Mouse (Mus musculus) stomach, embryonic 16.5 days (tissue): ENCODE measurements around the gene Fam219b. TPM values are rescaled to one million over a fixed set of nuclear protein-coding genes. Genes with fewer than 3 reads are reported as not detected.
A peak's percentile ranks its signal among the peaks of the same experiment; 100 is the strongest.

Experiments used
- ATAC-seq: fragments of 200-750 bp; cut with Nextera tagmentation; 2 replicates; pipeline ENCODE4 v1.8.0; 2017; ENCODE audit warnings: moderate number of reproducible peaks, moderate TSS enrichment; ENCODE audit not compliant: insufficient read depth, low FRiP score
- H3K27ac ChIP-seq: fragments of 300-500 bp; sonication (generic); 2 replicates; pipeline ENCODE4 v1.5.1; 2014; ENCODE audit warnings: low read length
- H3K27me3 ChIP-seq: fragments of 300-500 bp; sonication (generic); 2 replicates; pipeline ENCODE4 v1.6.1; 2014; ENCODE audit warnings: low read length, control low read depth, mixed read lengths; ENCODE audit not compliant: control insufficient read depth, insufficient read depth
- H3K36me3 ChIP-seq: fragments of 300-500 bp; sonication (generic); 2 replicates; pipeline ENCODE4 v1.6.1; 2014; ENCODE audit warnings: low read length; ENCODE audit not compliant: control insufficient read depth, insufficient read depth
- H3K4me1 ChIP-seq: fragments of 300-500 bp; sonication (generic); 2 replicates; pipeline ENCODE4 v1.6.1; 2014; ENCODE audit warnings: low read length, control low read depth, mixed read lengths; ENCODE audit not compliant: control insufficient read depth, insufficient read depth
- H3K4me2 ChIP-seq: fragments of 300-500 bp; sonication (generic); 2 replicates; pipeline ENCODE4 v1.6.1; 2014; ENCODE audit warnings: low read depth, low read length, mixed read lengths
- H3K4me3 ChIP-seq: fragments of 300-500 bp; sonication (generic); replicated peaks from 2 replicates; pipeline ENCODE4 v1.5.1; 2014; ENCODE audit warnings: mild to moderate bottlenecking, low read length
- H3K9ac ChIP-seq: fragments of 300-500 bp; sonication (generic); 2 replicates; pipeline ENCODE4 v1.6.1; 2014; ENCODE audit warnings: low read length
- H3K9me3 ChIP-seq: fragments of 300-500 bp; sonication (generic); replicated peaks from 2 replicates; pipeline ENCODE4 v1.6.1; 2016; ENCODE audit warnings: low read length, control low read depth; ENCODE audit not compliant: control insufficient read depth
- WGBS: fragments of 180-500 bp; shearing (Covaris S2); extraction: QIAGEN DNeasy Blood & Tissue Kit; methylation state at CpG from one replicate; pipeline ENCODE4 v1.1.7; 2014; 5-methylcytosine and 5-hydroxymethylcytosine counted together
- polyA plus RNA-seq: library from polyadenylated mRNA; unstranded; fragments of >200 nt; fragmentation: Nextera tagmentation; extraction: Ambion mirVana; gene quantifications from 2 replicates; pipeline ENCODE4 v1.2.1, GENCODE M21; 2015

Gene Fam219b
- 17.9 and 19.1 TPM in 2 replicates for polyA plus RNA-seq

DNA sequence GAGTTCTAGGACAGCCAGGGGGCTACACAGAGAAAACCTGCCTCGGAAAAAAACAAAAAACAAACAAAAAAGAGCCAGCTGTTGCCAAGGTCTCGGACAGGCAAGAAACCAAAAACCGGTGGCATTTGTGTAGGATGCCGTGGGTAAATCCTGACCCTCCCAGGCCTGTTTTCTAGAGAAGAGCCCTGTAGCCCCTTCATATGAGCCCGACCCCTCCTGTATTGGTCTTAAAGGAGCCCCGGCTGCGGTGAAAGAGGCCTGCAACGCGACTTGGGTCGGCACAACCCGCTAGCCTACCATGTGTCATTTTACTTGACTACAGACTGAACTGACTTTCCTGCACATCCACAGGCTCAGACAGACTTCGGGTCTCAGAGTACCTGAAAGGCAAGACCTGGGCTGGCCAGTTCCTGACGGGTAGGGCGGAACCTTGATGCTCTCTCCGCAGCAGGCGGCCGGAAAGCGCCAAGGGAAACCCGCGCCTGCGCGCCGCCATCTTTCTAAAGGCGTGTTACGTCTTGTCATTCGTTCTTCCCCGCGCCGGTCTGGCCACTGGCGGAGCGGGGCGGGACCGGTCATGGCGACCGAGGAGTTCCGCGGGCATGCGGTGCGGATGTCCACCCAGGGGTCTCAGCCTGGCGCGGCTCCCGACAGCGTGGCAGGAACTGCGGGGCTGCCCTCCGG, at the start of gene Fam219b:
TSS of gene Fam219b (plus strand) at position 485 of the 684 bp plus-strand sequence.
- ATAC-seq: peak; percentile 92
- H3K4me3 ChIP-seq: peak within 1 kb of the TSS; percentile 59
- peak within 1 kb of the TSS; percentile 70 for H3K4me2 ChIP-seq
- 1% methylated on average over 45 of the region's 45 CpGs for WGBS
- no peaks in the 10 kb centered on the region for H3K27me3 ChIP-seq
- H3K36me3 ChIP-seq: no peaks in the 10 kb centered on the region
- H3K27ac ChIP-seq: peak within 1 kb of the TSS; percentile 78
- H3K9ac ChIP-seq: peak within 1 kb of the TSS; percentile 91
- H3K4me1 ChIP-seq: peaks cover 13% of the 10 kb centered on the region
- no peaks in the 10 kb centered on the region for H3K9me3 ChIP-seq

DNA sequence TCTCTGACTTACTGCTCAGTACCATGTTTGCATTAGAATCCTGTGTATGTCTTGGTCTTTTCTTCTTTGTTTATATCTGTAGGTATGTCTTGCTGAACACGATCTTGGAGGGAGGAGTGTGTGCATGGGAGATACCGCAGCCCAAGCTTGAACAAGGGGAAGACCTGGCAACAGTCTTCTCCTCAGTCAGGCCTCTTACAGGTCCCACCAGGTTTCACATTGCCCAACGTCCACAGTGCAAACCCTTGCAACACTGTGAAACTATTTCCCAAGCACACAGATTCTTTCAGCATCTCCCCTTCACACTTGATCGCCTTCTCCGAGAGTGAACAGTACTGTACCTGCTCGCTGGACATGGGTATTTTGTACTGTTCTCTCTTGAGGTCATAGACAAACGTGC, 49.5 kb upstream of the Fam219b start:
- ATAC-seq: no peak
- H3K9ac ChIP-seq: no peak overlapping the region
- H3K27ac ChIP-seq: no peak overlapping the region
- WGBS: 66% methylated on average over 7 of the region's 7 CpGs
- H3K36me3 ChIP-seq: no peaks in the 10 kb centered on the region
- H3K4me2 ChIP-seq: no peak overlapping the region
- H3K27me3 ChIP-seq: no peaks in the 10 kb centered on the region
- H3K4me3 ChIP-seq: no peak overlapping the region
- no peaks in the 10 kb centered on the region for H3K9me3 ChIP-seq
- no peaks in the 10 kb centered on the region for H3K4me1 ChIP-seq

DNA sequence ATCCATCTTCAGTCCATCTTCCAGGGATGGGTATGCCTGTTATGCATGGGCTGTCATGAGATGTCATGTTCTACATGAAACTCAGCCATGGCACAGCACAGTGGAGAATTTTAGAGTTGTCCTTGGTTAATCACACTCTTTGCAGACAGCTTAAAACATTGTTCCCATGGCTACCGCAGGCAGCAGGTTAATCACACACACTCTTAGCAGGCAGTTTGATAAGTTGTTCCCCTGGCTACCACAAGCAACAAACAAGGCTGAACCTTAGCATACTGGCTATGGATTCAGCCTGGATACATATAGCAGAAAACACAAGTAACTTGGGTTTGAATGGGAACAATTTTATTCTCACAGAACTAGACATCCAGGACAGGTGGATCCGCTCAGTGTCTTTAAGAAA, 43.8 kb upstream of the Fam219b start:
- Histone ChIP-seq H3K9ac (no peak overlapping the region), H3K27ac (no peak overlapping the region), H3K27me3 (no peaks in the 10 kb centered on the region), H3K4me3 (no peak overlapping the region), H3K9me3 (no peaks in the 10 kb centered on the region), H3K4me2 (no peak overlapping the region), H3K36me3 (no peaks in the 10 kb centered on the region), H3K4me1 (peaks cover 3% of the 10 kb centered on the region; the same call in 1 of the 2 replicates)
- no peak for ATAC-seq
- 76% methylated on average over 2 of the region's 2 CpGs for WGBS

- no peaks in the 10 kb centered on the region for H3K27me3 ChIP-seq
- no peak overlapping the region for H3K4me3 ChIP-seq
- peaks cover 3% of the 10 kb centered on the region; the same call in 1 of the 2 replicates for H3K4me1 ChIP-seq
- H3K36me3 ChIP-seq: no peaks in the 10 kb centered on the region
- H3K27ac ChIP-seq: no peak overlapping the region
- ATAC-seq: no peak
- no peak overlapping the region for H3K9ac ChIP-seq
- no peak overlapping the region for H3K4me2 ChIP-seq
- no peaks in the 10 kb centered on the region for H3K9me3 ChIP-seq
These were observed 42.4 kb upstream of the Fam219b start for GRCm38 (mm10) chr9:57494970-57495369.

DNA sequence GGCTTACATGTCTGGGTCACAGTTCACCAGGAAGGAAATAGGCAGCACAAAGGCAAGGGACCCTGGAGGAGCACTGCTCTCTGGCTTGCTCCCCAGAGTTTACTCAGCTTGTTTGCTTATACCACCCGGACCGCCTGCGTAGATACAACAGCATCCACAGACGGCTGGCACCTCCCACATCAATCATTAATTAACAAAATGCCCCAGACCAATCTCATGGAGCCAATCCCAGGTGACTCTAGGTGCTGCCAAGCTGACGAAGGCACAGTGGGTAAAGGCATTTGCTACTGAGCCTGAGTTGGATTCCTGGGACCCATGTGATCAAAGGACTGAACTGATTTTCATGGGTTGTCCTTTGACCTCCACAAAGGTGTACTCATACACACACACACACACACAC, 40.1 kb upstream of the Fam219b start:
- H3K27me3 ChIP-seq: peaks cover 19% of the 10 kb centered on the region
- WGBS: 51% methylated on average over 5 of the region's 5 CpGs

GRCm38 (mm10) chr9:57498536-57498935, 38.8 kb upstream of the Fam219b start:
- Histone ChIP-seq H3K9ac (no peak overlapping the region), H3K36me3 (no peaks in the 10 kb centered on the region), H3K4me1 (peaks cover 12% of the 10 kb centered on the region), H3K27me3 (peaks cover 32% of the 10 kb centered on the region), H3K4me3 (no peak overlapping the region), H3K27ac (no peak overlapping the region), H3K4me2 (no peak overlapping the region), H3K9me3 (no peaks in the 10 kb centered on the region)
- 64% methylated on average over 7 of the region's 7 CpGs for WGBS
- ATAC-seq: no peak

More for the DNA sequence above, 40.1 kb upstream of the Fam219b start:
- Histone ChIP-seq H3K4me1 (peaks cover 3% of the 10 kb centered on the region; the same call in 1 of the 2 replicates), H3K4me3 (no peak overlapping the region), H3K9ac (no peak overlapping the region), H3K9me3 (no peaks in the 10 kb centered on the region), H3K4me2 (no peak overlapping the region), H3K27ac (no peak overlapping the region), H3K36me3 (no peaks in the 10 kb centered on the region)
- peak; percentile 68; the same call in 1 of the 2 replicates for ATAC-seq

GRCm38 (mm10) chr9:57501452-57501851, 35.9 kb upstream of the Fam219b start:
- 17% methylated on average over 13 of the region's 13 CpGs for WGBS
- Histone ChIP-seq H3K4me1 (peaks cover 20% of the 10 kb centered on the region), H3K9ac (no peak overlapping the region), H3K27me3 (peaks cover 58% of the 10 kb centered on the region), H3K27ac (no peak overlapping the region), H3K36me3 (no peaks in the 10 kb centered on the region), H3K9me3 (no peaks in the 10 kb centered on the region), H3K4me3 (no peak overlapping the region), H3K4me2 (no peak overlapping the region)
- ATAC-seq: no peak

GRCm38 (mm10) chr9:57501861-57502260, 35.5 kb upstream of the Fam219b start:
- Histone ChIP-seq H3K9me3 (no peaks in the 10 kb centered on the region), H3K4me2 (no peak overlapping the region; the same call in 1 of the 2 replicates), H3K9ac (no peak overlapping the region), H3K27me3 (peaks cover 58% of the 10 kb centered on the region), H3K36me3 (no peaks in the 10 kb centered on the region), H3K27ac (no peak overlapping the region), H3K4me1 (peaks cover 20% of the 10 kb centered on the region), H3K4me3 (no peak overlapping the region)
- ATAC-seq: no peak
- WGBS: 6% methylated on average over 20 of the region's 20 CpGs

DNA sequence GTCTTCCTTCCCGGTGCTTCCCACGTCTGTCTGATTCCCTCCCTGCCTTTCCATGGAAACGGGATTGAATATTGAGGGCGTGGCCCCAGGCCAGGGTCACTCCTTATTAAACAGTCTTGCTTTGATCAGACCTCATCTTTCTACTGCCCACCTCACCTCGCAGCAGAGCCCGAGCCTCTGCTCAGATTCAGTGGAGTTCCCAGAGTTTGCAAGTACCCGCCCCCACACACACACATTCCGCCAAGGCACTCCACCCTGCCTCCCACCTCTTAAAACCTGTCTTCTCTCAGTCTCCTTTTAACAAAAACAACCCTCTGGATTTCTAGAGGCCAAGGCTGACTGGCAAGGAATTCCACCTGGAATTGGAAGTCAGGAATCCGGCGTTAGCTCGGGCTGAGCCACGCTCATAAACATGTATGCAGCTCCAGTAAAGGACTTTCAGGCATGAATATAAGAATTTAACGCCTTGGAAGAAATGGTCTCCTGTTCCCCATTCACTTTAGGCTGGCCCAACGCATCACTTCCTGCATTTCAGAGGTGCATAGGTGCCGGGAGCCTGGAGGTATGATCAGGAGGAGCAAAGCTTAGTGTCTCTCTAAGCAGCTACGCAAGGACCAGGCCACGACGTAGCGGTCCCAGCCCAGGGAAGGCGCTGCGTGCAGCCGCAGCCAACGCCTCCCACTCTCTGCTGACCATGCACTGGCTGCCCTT, 34.3 kb upstream of the Fam219b start:
- H3K4me2 ChIP-seq: peak overlapping the region; percentile 94
- WGBS: 4% methylated on average over 23 of the region's 23 CpGs
- no peaks in the 10 kb centered on the region for H3K9me3 ChIP-seq
- H3K9ac ChIP-seq: 0 out of 2 replicates have a peak overlapping the region, but pooled peaks have one; percentile 1
- peaks cover 58% of the 10 kb centered on the region for H3K27me3 ChIP-seq
- H3K27ac ChIP-seq: no peak overlapping the region
- peaks cover 17% of the 10 kb centered on the region; the same call in 1 of the 2 replicates for H3K4me1 ChIP-seq
- no peak for ATAC-seq
- no peaks in the 10 kb centered on the region for H3K36me3 ChIP-seq
- H3K4me3 ChIP-seq: peak overlapping the region; percentile 54
